Mouse (Mus musculus): ENCODE data around the gene Fanci. TPM values are rescaled to one million over a fixed set of nuclear protein-coding genes. Genes with fewer than 3 reads are reported as not detected.

Gene Fanci
- total and polyA plus RNA-seq, 2 experiments from 2014 or later, result 1.4 to 2.1 TPM

DNA sequence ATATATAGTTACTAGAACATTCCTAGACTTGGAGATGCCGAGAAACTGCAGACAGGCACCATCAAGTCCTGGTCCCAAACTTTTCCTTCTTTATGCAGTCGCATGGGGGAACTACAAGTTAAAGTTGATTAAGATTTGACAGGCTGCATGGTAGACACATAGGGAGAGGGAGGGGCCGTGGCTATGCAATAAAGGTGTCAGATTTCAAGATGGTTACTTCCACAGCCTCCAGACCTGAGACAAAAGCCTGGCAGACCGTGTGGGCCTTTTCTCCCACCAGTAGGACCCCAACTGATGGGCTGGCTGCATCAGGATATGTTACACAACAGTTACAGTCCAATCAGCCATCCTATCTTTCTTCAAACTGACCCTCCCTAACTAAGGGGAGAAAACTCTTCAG lies 22.3 kb upstream of the Fanci start:
- no peak for DNase-seq
- no peak for TF ChIP-seq CTCF (IDR thresholded peaks at IDR 0.05; ENCODE audit: low read depth)
- WGBS, result 52% methylated on average over 4 of the region's 4 CpGs

DNA sequence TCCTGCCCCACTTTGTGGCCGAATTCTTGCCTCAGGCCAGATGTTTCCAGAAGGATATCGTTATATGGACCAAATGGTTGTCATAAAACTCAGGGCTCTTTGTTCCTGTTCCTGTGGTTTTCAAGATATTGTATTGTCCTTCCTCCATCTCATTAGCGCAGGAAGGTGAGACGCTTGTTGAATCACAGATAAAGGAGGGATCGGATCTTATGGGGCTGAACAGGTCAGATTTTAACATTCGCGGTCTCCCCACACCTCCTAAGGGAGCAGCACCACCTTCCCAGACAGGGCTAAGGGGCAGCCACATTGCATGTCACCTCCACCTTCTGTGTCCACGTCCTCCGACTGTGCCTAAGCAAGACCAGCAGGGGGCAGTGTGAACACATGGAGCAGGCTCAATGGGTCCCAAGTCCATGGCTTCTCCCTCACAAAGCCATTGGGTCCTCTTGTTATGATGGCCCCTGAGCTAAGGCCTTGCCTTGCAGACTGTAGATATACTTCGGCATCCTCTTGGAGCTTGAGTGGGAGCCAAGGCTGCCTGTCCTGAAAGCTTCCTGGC lies 20.3 kb upstream of the Fanci start:
- H3K4me2 ChIP-seq (ENCODE audit: low read depth), result no peak overlapping the region
- DNase-seq (peak; percentile 74), ATAC-seq (peak; percentile 73)
- H3K27me3 ChIP-seq (ENCODE audit: insufficient read depth, low read length), result no peaks in the 10 kb centered on the region
- H3K4me3 ChIP-seq (ENCODE audit: low read depth, low read length), result no peak overlapping the region
- H3K27ac ChIP-seq (ENCODE audit: low read depth, low read length), result no peak overlapping the region
- TF ChIP-seq CTCF (IDR thresholded peaks at IDR 0.05; ENCODE audit: low read depth), result peak; percentile 91
- no peaks in the 10 kb centered on the region for H3K9me3 ChIP-seq (ENCODE audit: low read length)
- no peak overlapping the region for H3K9ac ChIP-seq
- H3K4me1 ChIP-seq (ENCODE audit: insufficient read depth), result no peaks in the 10 kb centered on the region
- H3K36me3 ChIP-seq (ENCODE audit: insufficient read depth), result no peaks in the 10 kb centered on the region
- WGBS, result 50% methylated on average over 10 of the region's 10 CpGs

More for the DNA sequence above, 22.3 kb upstream of the Fanci start:
- Histone ChIP-seq H3K9ac (no peak overlapping the region), H3K27ac (ENCODE audit: low read depth, low read length) (no peak overlapping the region), H3K27me3 (ENCODE audit: insufficient read depth, low read length) (no peaks in the 10 kb centered on the region), H3K4me2 (ENCODE audit: low read depth) (no peak overlapping the region), H3K4me3 (ENCODE audit: low read depth, low read length) (no peak overlapping the region), H3K9me3 (ENCODE audit: low read length) (no peaks in the 10 kb centered on the region), H3K36me3 (ENCODE audit: insufficient read depth) (0 out of 2 replicates have a peak, but pooled peaks cover 8% of the 10 kb centered on the region), H3K4me1 (ENCODE audit: insufficient read depth) (no peaks in the 10 kb centered on the region)
- no peak for ATAC-seq

DNA sequence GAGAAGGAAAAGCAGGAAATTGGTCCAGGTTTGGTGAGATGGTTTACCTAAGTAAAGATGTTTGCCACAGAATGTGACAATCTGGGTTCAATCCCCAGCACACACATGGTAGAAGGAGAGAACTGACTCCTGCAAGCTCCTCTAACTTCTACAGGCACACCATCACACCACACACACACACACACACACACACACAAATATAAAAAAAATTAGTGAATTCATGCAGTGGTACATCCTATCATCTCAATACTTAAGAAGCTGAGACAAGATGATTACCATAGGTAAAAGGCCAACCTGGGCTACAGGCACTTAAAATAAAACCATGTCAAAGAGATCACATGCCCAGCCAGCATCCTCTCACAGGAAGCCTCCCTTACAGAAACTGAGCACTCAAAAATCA lies 17.7 kb upstream of the Fanci start:
- ATAC-seq, result no peak
- H3K9ac ChIP-seq, result no peak overlapping the region
- no peak overlapping the region for H3K4me3 ChIP-seq (ENCODE audit: low read depth, low read length)
- no peak overlapping the region for H3K27ac ChIP-seq (ENCODE audit: low read depth, low read length)
- H3K4me1 ChIP-seq (ENCODE audit: insufficient read depth), result no peaks in the 10 kb centered on the region
- no peak overlapping the region for H3K4me2 ChIP-seq (ENCODE audit: low read depth)
- no peaks in the 10 kb centered on the region for H3K9me3 ChIP-seq (ENCODE audit: low read length)
- no peaks in the 10 kb centered on the region for H3K27me3 ChIP-seq (ENCODE audit: insufficient read depth, low read length)
- DNase-seq, result no peak
- no peaks in the 10 kb centered on the region for H3K36me3 ChIP-seq (ENCODE audit: insufficient read depth)
- TF ChIP-seq CTCF (IDR thresholded peaks at IDR 0.05; ENCODE audit: low read depth), result no peak

DNA sequence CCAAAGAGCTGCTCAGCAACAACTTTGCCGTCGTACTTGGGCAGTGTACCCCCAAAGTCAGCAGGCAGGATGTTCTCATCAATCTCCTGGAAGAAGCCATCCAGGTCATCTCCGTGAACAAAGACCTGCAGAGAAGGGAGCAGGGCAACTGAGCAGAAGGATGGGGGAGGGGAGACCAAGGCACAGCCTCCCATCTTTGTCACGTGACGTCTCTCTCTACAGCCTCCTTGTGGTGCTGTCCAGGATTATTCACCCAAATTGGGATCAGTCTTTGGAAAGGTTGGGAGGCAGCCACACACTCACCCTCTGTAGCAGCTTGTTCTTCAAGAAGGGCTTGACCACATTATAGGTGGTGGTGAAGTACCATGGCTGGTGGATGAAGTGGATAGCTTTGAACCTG lies 16.1 kb upstream of the Fanci start:
- H3K27ac ChIP-seq (ENCODE audit: low read depth, low read length), result no peak overlapping the region
- no peak overlapping the region for H3K4me2 ChIP-seq (ENCODE audit: low read depth)
- no peaks in the 10 kb centered on the region for H3K27me3 ChIP-seq (ENCODE audit: insufficient read depth, low read length)
- H3K36me3 ChIP-seq (ENCODE audit: insufficient read depth), result no peaks in the 10 kb centered on the region
- no peak for TF ChIP-seq CTCF (IDR thresholded peaks at IDR 0.05; ENCODE audit: low read depth)
- DNase-seq (no peak), ATAC-seq (no peak)
- no peak overlapping the region for H3K9ac ChIP-seq
- H3K4me3 ChIP-seq (ENCODE audit: low read depth, low read length), result no peak overlapping the region
- 75% methylated on average over 5 of the region's 5 CpGs for WGBS
- no peaks in the 10 kb centered on the region for H3K4me1 ChIP-seq (ENCODE audit: insufficient read depth)
- no peaks in the 10 kb centered on the region for H3K9me3 ChIP-seq (ENCODE audit: low read length)

DNA sequence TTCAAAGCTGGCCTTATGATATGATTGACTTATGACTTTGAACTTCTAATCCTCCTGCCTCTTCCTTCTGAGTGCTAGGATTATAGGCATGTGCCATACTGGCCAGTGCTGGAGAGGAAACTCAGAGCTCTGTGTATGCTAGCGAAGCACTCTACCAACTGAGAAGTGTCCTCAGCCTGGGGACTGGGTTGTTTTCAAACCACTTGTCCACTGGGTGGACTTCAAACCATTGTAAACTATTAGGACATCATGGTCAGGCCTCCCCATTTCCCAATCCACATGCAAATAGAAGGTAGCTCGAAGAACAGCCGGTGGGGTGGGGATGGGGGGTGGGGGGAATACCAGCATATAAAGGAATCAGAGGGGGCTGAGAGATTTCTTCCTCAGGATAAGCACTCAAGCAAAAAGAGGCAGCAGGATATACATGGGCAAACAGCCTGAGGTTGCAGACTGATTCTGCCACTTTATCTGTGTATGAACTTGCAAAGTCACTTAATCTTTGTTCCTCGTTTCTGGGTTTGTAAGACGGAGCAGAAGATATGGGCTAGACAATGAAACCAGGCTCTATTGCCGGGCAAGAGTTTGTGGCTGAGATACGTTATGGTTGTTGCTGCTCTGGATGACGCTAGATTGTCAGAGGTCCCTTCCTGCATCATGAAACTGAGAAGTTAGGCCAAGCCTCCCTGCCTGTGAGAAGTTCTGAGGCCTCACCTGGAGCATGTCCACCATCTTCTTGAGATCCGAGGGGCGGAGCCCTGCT lies 15.0 kb upstream of the Fanci start:
- TF ChIP-seq CTCF (IDR thresholded peaks at IDR 0.05; ENCODE audit: low read depth), result no peak
- Histone ChIP-seq H3K9me3 (ENCODE audit: low read length) (no peaks in the 10 kb centered on the region), H3K27me3 (ENCODE audit: insufficient read depth, low read length) (no peaks in the 10 kb centered on the region), H3K4me1 (ENCODE audit: insufficient read depth) (no peaks in the 10 kb centered on the region), H3K4me3 (ENCODE audit: low read depth, low read length) (no peak overlapping the region), H3K4me2 (ENCODE audit: low read depth) (no peak overlapping the region), H3K36me3 (ENCODE audit: insufficient read depth) (no peaks in the 10 kb centered on the region), H3K9ac (no peak overlapping the region), H3K27ac (ENCODE audit: low read depth, low read length) (no peak overlapping the region)
- 87% methylated on average over 10 of the region's 10 CpGs for WGBS
- DNase-seq (no peak), ATAC-seq (no peak)

DNA sequence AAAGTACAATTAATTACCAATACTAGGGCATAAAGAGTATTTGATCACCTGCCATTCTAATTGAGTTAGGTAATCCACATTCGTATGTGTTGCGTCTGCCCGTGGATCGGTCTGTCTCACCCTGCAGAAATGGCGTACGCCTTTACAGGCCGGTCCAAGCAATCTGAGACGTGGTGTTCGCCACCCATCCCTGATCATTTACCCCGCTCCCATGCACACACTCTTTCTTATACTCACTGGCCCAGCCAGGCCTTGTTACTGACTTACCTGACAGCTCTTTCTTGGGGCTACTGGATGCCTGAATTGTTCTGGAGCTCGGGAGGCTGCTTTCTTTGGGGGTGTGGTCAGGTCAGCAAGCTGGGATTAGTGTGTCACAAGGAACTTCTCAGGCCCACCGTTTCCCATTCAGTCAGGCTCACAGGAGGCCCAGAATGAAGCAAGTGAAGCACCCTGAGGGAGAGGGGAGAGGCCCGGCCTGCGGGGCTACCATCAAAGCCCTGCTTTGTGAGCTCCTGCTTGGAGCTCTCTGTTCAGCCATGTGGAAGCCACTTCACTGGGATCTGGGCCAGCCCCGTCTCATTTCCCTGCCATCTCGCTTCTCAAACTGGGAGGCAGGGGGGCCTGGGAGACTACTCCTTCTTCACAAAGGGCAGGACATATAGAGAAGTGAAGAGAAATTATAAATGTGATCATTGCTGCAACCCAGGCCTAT lies 5.2 kb upstream of the Fanci start, which contains the start of gene Rlbp1:
Gene Rlbp1, minus strand, starts transcription at position 627 of the 712 bp plus-strand sequence.
- TF ChIP-seq CTCF (IDR thresholded peaks at IDR 0.05; ENCODE audit: low read depth), result no peak
- H3K27ac ChIP-seq (ENCODE audit: low read depth, low read length), result peak within 1 kb of the TSS; percentile 70
- no peaks in the 10 kb centered on the region for H3K4me1 ChIP-seq (ENCODE audit: insufficient read depth)
- H3K9ac ChIP-seq, result peak within 1 kb of the TSS; percentile 39
- WGBS, result 30% methylated on average over 16 of the region's 16 CpGs
- H3K4me3 ChIP-seq (ENCODE audit: low read depth, low read length), result peak within 1 kb of the TSS; percentile 18
- DNase-seq (peak; percentile 76), ATAC-seq (peak; percentile 89)
- peak within 1 kb of the TSS; percentile 35 for H3K4me2 ChIP-seq (ENCODE audit: low read depth)
- H3K27me3 ChIP-seq (ENCODE audit: insufficient read depth, low read length), result no peaks in the 10 kb centered on the region
- H3K9me3 ChIP-seq (ENCODE audit: low read length), result no peaks in the 10 kb centered on the region
- H3K36me3 ChIP-seq (ENCODE audit: insufficient read depth), result no peaks in the 10 kb centered on the region

DNA sequence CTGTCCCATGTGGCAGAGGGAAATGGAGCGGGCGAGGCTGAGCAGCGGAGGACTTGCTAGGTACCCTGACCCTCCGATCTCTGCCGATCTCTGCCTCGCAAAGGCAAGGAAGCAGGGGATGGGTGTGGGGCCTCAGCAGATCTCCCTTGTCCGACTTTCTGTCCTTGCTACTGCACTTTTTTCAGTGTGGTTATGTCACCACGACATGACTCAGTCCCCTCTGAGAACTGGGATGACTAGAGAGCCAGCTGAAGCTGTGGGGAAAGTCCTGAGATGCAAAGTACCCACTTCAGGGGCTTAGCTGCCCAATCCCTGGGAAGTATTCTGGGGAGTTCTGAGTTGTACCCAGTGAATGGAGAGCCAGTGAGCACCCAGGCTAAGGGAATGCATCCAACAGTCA lies 4.6 kb upstream of the Fanci start:
- Histone ChIP-seq H3K9ac (peak overlapping the region; percentile 39; the same call in 1 of the 2 replicates), H3K27ac (ENCODE audit: low read depth, low read length) (peak overlapping the region; percentile 70), H3K27me3 (ENCODE audit: insufficient read depth, low read length) (no peaks in the 10 kb centered on the region), H3K4me3 (ENCODE audit: low read depth, low read length) (no peak overlapping the region), H3K4me2 (ENCODE audit: low read depth) (peak overlapping the region; percentile 35; the same call in 1 of the 2 replicates), H3K9me3 (ENCODE audit: low read length) (no peaks in the 10 kb centered on the region), H3K36me3 (ENCODE audit: insufficient read depth) (no peaks in the 10 kb centered on the region), H3K4me1 (ENCODE audit: insufficient read depth) (no peaks in the 10 kb centered on the region)
- WGBS, result 44% methylated on average over 8 of the region's 8 CpGs
- no peak for DNase-seq
- ATAC-seq, result no peak; the same call in 1 of the 2 replicates
- no peak for TF ChIP-seq CTCF (IDR thresholded peaks at IDR 0.05; ENCODE audit: low read depth)
